Mouse (Mus musculus): Measurements from ENCODE around the gene G3bp2. TPM values are rescaled to one million over a fixed set of nuclear protein-coding genes. Genes with fewer than 3 reads are reported as not detected.

G3bp2 gene
- polyA plus RNA-seq, 1 experiment from 2014 or later, result 151 TPM

- Histone ChIP-seq H3K9me3 (ENCODE audit: control insufficient read depth, low read length) (no peaks in the 10 kb centered on the region), H3K9ac (ENCODE audit: low read length) (peak overlapping the region; percentile 47), H3K4me2 (ENCODE audit: low read length) (peak overlapping the region; percentile 61), H3K36me3 (ENCODE audit: control insufficient read depth, insufficient read depth, low read length) (no peaks in the 10 kb centered on the region), H3K4me1 (ENCODE audit: control insufficient read depth in 2 of 2, insufficient read depth in 2 of 2, low read length in 2 of 2) (peaks cover 0 to 5% of the 10 kb centered on the region in 2 experiments; a peak in 1 of 4 replicates), H3K27me3 (ENCODE audit: control insufficient read depth, insufficient read depth, low read length) (no peaks in the 10 kb centered on the region), H3K27ac (replicated peaks in 1 of 2; ENCODE audit: control insufficient read depth in 1 of 2, insufficient read depth in 1 of 2, low read depth in 2 of 2, low read length in 2 of 2) (0 out of 4 replicates have a peak overlapping the region, but pooled peaks of 1 of the 2 experiments have one; percentile 27), H3K4me3 (ENCODE audit: control insufficient read depth in 1 of 2, insufficient read depth in 1 of 2, low read depth in 1 of 2, low read length in 2 of 2) (peak overlapping the region; percentile 20 to 28)
- no peak for ATAC-seq (ENCODE audit: insufficient number of reproducible peaks, insufficient read depth, low FRiP score, low read depth)
- WGBS, result 9% methylated on average over 10 of the region's 10 CpGs
These were observed 29.1 kb upstream of the G3bp2 start for GRCm38 (mm10) chr5:92112585-92112984.

GRCm38 (mm10) chr5:92112175-92112574 is 28.7 kb upstream of the G3bp2 start:
- no peak for ATAC-seq (ENCODE audit: insufficient number of reproducible peaks, insufficient read depth, low FRiP score, low read depth)
- Histone ChIP-seq H3K27ac (replicated peaks in 1 of 2; ENCODE audit: control insufficient read depth in 1 of 2, insufficient read depth in 1 of 2, low read depth in 2 of 2, low read length in 2 of 2) (no peak overlapping the region), H3K4me2 (ENCODE audit: low read length) (peak overlapping the region; percentile 61), H3K4me1 (ENCODE audit: control insufficient read depth in 2 of 2, insufficient read depth in 2 of 2, low read length in 2 of 2) (peaks cover 0 to 5% of the 10 kb centered on the region in 2 experiments; a peak in 1 of 4 replicates), H3K36me3 (ENCODE audit: control insufficient read depth, insufficient read depth, low read length) (no peaks in the 10 kb centered on the region), H3K27me3 (ENCODE audit: control insufficient read depth, insufficient read depth, low read length) (no peaks in the 10 kb centered on the region), H3K4me3 (ENCODE audit: control insufficient read depth in 1 of 2, insufficient read depth in 1 of 2, low read depth in 1 of 2, low read length in 2 of 2) (peak overlapping the region; percentile 20 to 28; a peak in 3 of 4 replicates), H3K9me3 (ENCODE audit: control insufficient read depth, low read length) (no peaks in the 10 kb centered on the region), H3K9ac (ENCODE audit: low read length) (peak overlapping the region; percentile 47; the same call in 1 of the 2 replicates)
- WGBS, result 12% methylated on average over 6 of the region's 6 CpGs

GRCm38 (mm10) chr5:92110818-92111355 is 27.4 kb upstream of the G3bp2 start:
- ATAC-seq (ENCODE audit: insufficient number of reproducible peaks, insufficient read depth, low FRiP score, low read depth), result no peak
- H3K27me3 ChIP-seq (ENCODE audit: control insufficient read depth, insufficient read depth, low read length), result no peaks in the 10 kb centered on the region
- H3K27ac ChIP-seq (replicated peaks in 1 of 2; ENCODE audit: control insufficient read depth in 1 of 2, insufficient read depth in 1 of 2, low read depth in 2 of 2, low read length in 2 of 2), result no peak overlapping the region
- H3K9me3 ChIP-seq (ENCODE audit: control insufficient read depth, low read length), result no peaks in the 10 kb centered on the region
- peaks cover 3 to 12% of the 10 kb centered on the region in 2 experiments for H3K4me1 ChIP-seq (ENCODE audit: control insufficient read depth in 2 of 2, insufficient read depth in 2 of 2, low read length in 2 of 2)
- H3K9ac ChIP-seq (ENCODE audit: low read length), result no peak overlapping the region
- H3K36me3 ChIP-seq (ENCODE audit: control insufficient read depth, insufficient read depth, low read length), result no peaks in the 10 kb centered on the region
- H3K4me2 ChIP-seq (ENCODE audit: low read length), result no peak overlapping the region
- WGBS, result 87% methylated on average over 5 of the region's 5 CpGs
- H3K4me3 ChIP-seq (ENCODE audit: control insufficient read depth in 1 of 2, insufficient read depth in 1 of 2, low read depth in 1 of 2, low read length in 2 of 2), result no peak overlapping the region

- Histone ChIP-seq H3K9me3 (ENCODE audit: control insufficient read depth, low read length) (no peaks in the 10 kb centered on the region), H3K4me1 (ENCODE audit: control insufficient read depth in 2 of 2, insufficient read depth in 2 of 2, low read length in 2 of 2) (peaks cover 16 to 23% of the 10 kb centered on the region in 2 experiments), H3K9ac (ENCODE audit: low read length) (no peak overlapping the region), H3K4me2 (ENCODE audit: low read length) (no peak overlapping the region), H3K36me3 (ENCODE audit: control insufficient read depth, insufficient read depth, low read length) (no peaks in the 10 kb centered on the region), H3K4me3 (ENCODE audit: control insufficient read depth in 1 of 2, insufficient read depth in 1 of 2, low read depth in 1 of 2, low read length in 2 of 2) (no peak overlapping the region), H3K27ac (replicated peaks in 1 of 2; ENCODE audit: control insufficient read depth in 1 of 2, insufficient read depth in 1 of 2, low read depth in 2 of 2, low read length in 2 of 2) (no peak overlapping the region), H3K27me3 (ENCODE audit: control insufficient read depth, insufficient read depth, low read length) (no peaks in the 10 kb centered on the region)
- 85% methylated on average over 4 of the region's 4 CpGs for WGBS
- no peak for ATAC-seq (ENCODE audit: insufficient number of reproducible peaks, insufficient read depth, low FRiP score, low read depth)
These were observed 23.8 kb upstream of the G3bp2 start for GRCm38 (mm10) chr5:92107282-92107681.

DNA sequence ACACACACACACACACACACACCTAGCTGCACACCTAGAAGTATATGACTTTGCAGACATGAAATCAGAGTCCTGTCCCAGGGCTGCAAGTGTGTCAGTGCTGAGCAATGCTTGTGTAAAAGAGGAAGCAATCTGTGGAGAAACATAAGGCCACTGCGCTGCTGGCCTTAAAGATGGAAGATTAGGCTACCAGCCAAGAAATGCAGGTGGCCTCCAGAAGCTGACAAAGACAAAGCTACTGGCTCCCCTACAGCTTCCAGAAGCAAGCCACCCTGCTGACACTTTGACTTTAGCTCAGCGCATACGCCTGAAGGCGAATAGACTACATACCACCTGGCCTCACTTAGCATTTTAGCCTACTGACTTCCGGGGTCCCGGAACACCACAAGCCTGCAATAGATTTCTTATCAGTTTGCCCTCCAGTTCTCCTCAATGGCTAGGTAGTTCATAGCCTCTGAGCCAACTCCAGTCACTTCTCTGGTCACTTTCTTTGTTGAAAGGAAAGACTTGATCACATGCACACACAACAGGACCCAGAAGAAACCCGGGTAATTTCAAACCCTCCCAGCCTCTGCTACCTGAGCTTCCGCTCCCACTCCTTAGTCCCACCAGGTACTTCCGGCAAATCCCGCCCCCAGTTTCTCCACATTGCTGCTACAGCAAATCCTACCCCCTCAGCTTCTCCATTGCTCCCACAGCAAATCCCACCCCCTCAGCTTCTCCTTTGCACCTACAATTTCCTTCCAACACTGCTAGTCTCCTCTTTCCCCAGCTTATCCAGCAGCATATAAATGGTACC is 23.0 kb upstream of the G3bp2 start:
- Histone ChIP-seq H3K9me3 (ENCODE audit: control insufficient read depth, low read length) (no peaks in the 10 kb centered on the region), H3K27me3 (ENCODE audit: control insufficient read depth, insufficient read depth, low read length) (no peaks in the 10 kb centered on the region), H3K36me3 (ENCODE audit: control insufficient read depth, insufficient read depth, low read length) (no peaks in the 10 kb centered on the region), H3K4me1 (ENCODE audit: control insufficient read depth in 2 of 2, insufficient read depth in 2 of 2, low read length in 2 of 2) (peaks cover 16 to 22% of the 10 kb centered on the region in 2 experiments), H3K27ac (replicated peaks in 1 of 2; ENCODE audit: control insufficient read depth in 1 of 2, insufficient read depth in 1 of 2, low read depth in 2 of 2, low read length in 2 of 2) (peak overlapping the region in 1 of 2 experiments; percentile 27; a peak in 1 of 4 replicates), H3K4me3 (ENCODE audit: control insufficient read depth in 1 of 2, insufficient read depth in 1 of 2, low read depth in 1 of 2, low read length in 2 of 2) (no peak overlapping the region), H3K4me2 (ENCODE audit: low read length) (no peak overlapping the region), H3K9ac (ENCODE audit: low read length) (no peak overlapping the region)
- no peak for ATAC-seq (ENCODE audit: insufficient number of reproducible peaks, insufficient read depth, low FRiP score, low read depth)
- 42% methylated on average over 10 of the region's 10 CpGs for WGBS

GRCm38 (mm10) chr5:92103816-92104415 is 20.4 kb upstream of the G3bp2 start:
- no peak for ATAC-seq (ENCODE audit: insufficient number of reproducible peaks, insufficient read depth, low FRiP score, low read depth)
- Histone ChIP-seq H3K4me3 (ENCODE audit: control insufficient read depth in 1 of 2, insufficient read depth in 1 of 2, low read depth in 1 of 2, low read length in 2 of 2) (no peak overlapping the region), H3K36me3 (ENCODE audit: control insufficient read depth, insufficient read depth, low read length) (no peaks in the 10 kb centered on the region), H3K4me1 (ENCODE audit: control insufficient read depth in 2 of 2, insufficient read depth in 2 of 2, low read length in 2 of 2) (peaks cover 16 to 22% of the 10 kb centered on the region in 2 experiments), H3K9me3 (ENCODE audit: control insufficient read depth, low read length) (no peaks in the 10 kb centered on the region), H3K27ac (replicated peaks in 1 of 2; ENCODE audit: control insufficient read depth in 1 of 2, insufficient read depth in 1 of 2, low read depth in 2 of 2, low read length in 2 of 2) (no peak overlapping the region), H3K27me3 (ENCODE audit: control insufficient read depth, insufficient read depth, low read length) (no peaks in the 10 kb centered on the region), H3K9ac (ENCODE audit: low read length) (no peak overlapping the region), H3K4me2 (ENCODE audit: low read length) (no peak overlapping the region)
- 54% methylated on average over 13 of the region's 13 CpGs for WGBS

- ATAC-seq (ENCODE audit: insufficient number of reproducible peaks, insufficient read depth, low FRiP score, low read depth), result no peak
- 24% methylated on average over 6 of the region's 6 CpGs for WGBS
- H3K27me3 ChIP-seq (ENCODE audit: control insufficient read depth, insufficient read depth, low read length), result no peaks in the 10 kb centered on the region
- no peak overlapping the region for H3K4me2 ChIP-seq (ENCODE audit: low read length)
- H3K4me3 ChIP-seq (ENCODE audit: control insufficient read depth in 1 of 2, insufficient read depth in 1 of 2, low read depth in 1 of 2, low read length in 2 of 2), result no peak overlapping the region
- H3K27ac ChIP-seq (replicated peaks in 1 of 2; ENCODE audit: control insufficient read depth in 1 of 2, insufficient read depth in 1 of 2, low read depth in 2 of 2, low read length in 2 of 2), result no peak overlapping the region; a peak in 1 of 4 replicates
- H3K36me3 ChIP-seq (ENCODE audit: control insufficient read depth, insufficient read depth, low read length), result no peaks in the 10 kb centered on the region
- H3K4me1 ChIP-seq (ENCODE audit: control insufficient read depth in 2 of 2, insufficient read depth in 2 of 2, low read length in 2 of 2), result peaks cover 16 to 22% of the 10 kb centered on the region in 2 experiments
- H3K9me3 ChIP-seq (ENCODE audit: control insufficient read depth, low read length), result no peaks in the 10 kb centered on the region
- H3K9ac ChIP-seq (ENCODE audit: low read length), result no peak overlapping the region
These were observed 19.5 kb upstream of the G3bp2 start for GRCm38 (mm10) chr5:92103062-92103461.
